Mouse (Mus musculus): Measurements from ENCODE around the gene Cox16. TPM values are rescaled to one million over a fixed set of nuclear protein-coding genes. Genes with fewer than 3 reads are reported as not detected.
"Not testable (repeated sequence)": the region's sequence is repeated elsewhere in the genome, so short reads cannot be mapped to it uniquely, and the experiment has no call there.

Cox16 gene
- 183 and 192 TPM in 2 replicates for polyA plus RNA-seq (2015; fragmentation: Nextera tagmentation; extraction: Ambion mirVana)

DNA sequence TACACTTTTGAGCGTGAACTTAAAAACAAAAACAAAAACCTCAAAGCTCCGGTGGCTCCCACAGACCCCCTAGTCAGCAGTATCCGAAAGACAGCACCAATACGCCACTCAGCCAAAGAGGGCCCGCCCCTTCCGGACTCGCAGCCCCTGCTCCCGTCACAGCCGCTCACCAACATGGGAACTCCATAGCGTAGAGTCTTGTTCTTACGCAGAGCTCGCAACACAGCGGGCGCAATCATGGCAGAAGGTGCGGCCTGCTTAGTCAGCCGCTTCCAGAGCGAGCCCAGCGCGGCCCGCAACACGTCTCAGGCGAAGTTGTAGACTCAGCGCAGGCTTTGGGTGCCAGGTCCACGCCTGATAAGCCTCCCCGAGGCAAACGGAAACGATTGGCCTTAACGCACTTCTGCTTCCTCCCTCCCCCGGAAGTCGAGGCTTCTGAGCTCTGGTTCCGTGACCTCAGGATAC lies at the start of gene Cox16:
Gene Cox16 (minus strand): TSS at position 401 of the 465 bp plus-strand sequence.
- peak within 1 kb of the TSS; percentile 78 for H3K9ac ChIP-seq (ENCODE audit: low read length)
- TF ChIP-seq CTCF (IDR thresholded peaks at IDR 0.05; ENCODE audit: low read depth) (no peak), EP300 (optimal IDR thresholded peaks at IDR 0.05) (no peak)
- WGBS = 0% methylated on average over 31 of the region's 31 CpGs
- peak within 1 kb of the TSS; percentile 59 for H3K4me2 ChIP-seq (replicated peaks; ENCODE audit: low read depth)
- peak within 1 kb of the TSS; percentile 96 for H3K27ac ChIP-seq (replicated peaks)
- H3K4me3 ChIP-seq (ENCODE audit: low read depth, low read length) = peak within 1 kb of the TSS; percentile 69
- H3K27me3 ChIP-seq (ENCODE audit: control insufficient read depth, insufficient read depth, low read length) = no peaks in the 10 kb centered on the region
- H3K9me3 ChIP-seq (ENCODE audit: control insufficient read depth, low read length) = no peaks in the 10 kb centered on the region
- no peaks in the 10 kb centered on the region for H3K36me3 ChIP-seq (ENCODE audit: control insufficient read depth, insufficient read depth, low read length)
- ATAC-seq (ENCODE audit: low FRiP score, low TSS enrichment) (peak; percentile 97), DNase-seq (ENCODE audit: low spot score) (peak; percentile 89)
- no peaks in the 10 kb centered on the region for H3K4me1 ChIP-seq (replicated peaks; ENCODE audit: control insufficient read depth, insufficient read depth)

- ATAC-seq (ENCODE audit: low FRiP score, low TSS enrichment) (peak; percentile 33; the same call in 1 of the 2 replicates), DNase-seq (ENCODE audit: low spot score) (no peak)
- Histone ChIP-seq H3K4me2 (replicated peaks; ENCODE audit: low read depth) (peak overlapping the region; percentile 72), H3K9me3 (ENCODE audit: control insufficient read depth, low read length) (no peaks in the 10 kb centered on the region), H3K27ac (replicated peaks) (no peak overlapping the region; the same call in 1 of the 2 replicates), H3K27me3 (ENCODE audit: control insufficient read depth, insufficient read depth, low read length) (no peaks in the 10 kb centered on the region), H3K4me3 (ENCODE audit: low read depth, low read length) (peak overlapping the region; percentile 67), H3K36me3 (ENCODE audit: control insufficient read depth, insufficient read depth, low read length) (no peaks in the 10 kb centered on the region), H3K4me1 (replicated peaks; ENCODE audit: control insufficient read depth, insufficient read depth) (no peaks in the 10 kb centered on the region), H3K9ac (ENCODE audit: low read length) (peak overlapping the region; percentile 79)
- WGBS = 37% methylated on average over 4 of the region's 4 CpGs
- TF ChIP-seq EP300 (optimal IDR thresholded peaks at IDR 0.05) = no peak
- no peak for TF ChIP-seq CTCF (IDR thresholded peaks at IDR 0.05; ENCODE audit: low read depth)
These were observed 48.1 kb upstream of the Cox16 start for GRCm38 (mm10) chr12:81533029-81533419.

- no peaks in the 10 kb centered on the region for H3K9me3 ChIP-seq (ENCODE audit: control insufficient read depth, low read length)
- peak within 1 kb of the TSS; percentile 79 for H3K9ac ChIP-seq (ENCODE audit: low read length)
- no peaks in the 10 kb centered on the region for H3K27me3 ChIP-seq (ENCODE audit: control insufficient read depth, insufficient read depth, low read length)
- peak within 1 kb of the TSS; percentile 72 for H3K4me2 ChIP-seq (replicated peaks; ENCODE audit: low read depth)
- H3K36me3 ChIP-seq (ENCODE audit: control insufficient read depth, insufficient read depth, low read length) = no peaks in the 10 kb centered on the region
- H3K27ac ChIP-seq (replicated peaks) = peak within 1 kb of the TSS; percentile 75
- DNase-seq (ENCODE audit: low spot score) (peak; percentile 89), ATAC-seq (ENCODE audit: low FRiP score, low TSS enrichment) (peak; percentile 90)
- no peak for TF ChIP-seq CTCF (IDR thresholded peaks at IDR 0.05; ENCODE audit: low read depth)
- no peak for TF ChIP-seq EP300 (optimal IDR thresholded peaks at IDR 0.05)
- no peaks in the 10 kb centered on the region for H3K4me1 ChIP-seq (replicated peaks; ENCODE audit: control insufficient read depth, insufficient read depth)
- WGBS = under 1% methylated on average over 46 of the region's 46 CpGs
- H3K4me3 ChIP-seq (ENCODE audit: low read depth, low read length) = peak within 1 kb of the TSS; percentile 67
These were observed 47.5 kb upstream of the Cox16 start, which contains the start of the genes Gm20498 and Synj2bp for GRCm38 (mm10) chr12:81532316-81533028. Gm20498 (minus strand) TSS chr12:81532905. Synj2bp (minus strand) TSS chr12:81532911.

DNA sequence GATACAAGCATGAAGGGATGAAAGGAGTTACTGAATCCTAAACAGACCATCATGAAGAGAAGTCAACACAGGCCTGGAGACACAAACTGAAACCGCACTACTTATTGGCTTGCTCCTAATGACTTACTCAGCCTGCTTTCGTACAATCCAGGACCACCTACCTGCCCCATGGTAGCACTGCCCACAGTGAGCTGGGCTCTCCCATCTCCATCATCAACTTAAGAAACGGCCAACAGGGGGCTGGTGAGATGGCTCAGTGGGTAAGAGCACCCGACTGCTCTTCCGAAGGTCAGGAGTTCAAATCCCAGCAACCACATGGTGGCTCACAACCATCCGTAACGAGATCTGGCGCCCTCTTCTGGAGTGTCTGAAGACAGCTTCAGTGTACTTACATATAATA lies 45.7 kb upstream of the Cox16 start:
- not testable (repeated sequence) for H3K4me3 ChIP-seq (ENCODE audit: low read depth, low read length); H3K27ac ChIP-seq (replicated peaks); H3K9me3 ChIP-seq (ENCODE audit: control insufficient read depth, low read length); H3K4me1 ChIP-seq (replicated peaks; ENCODE audit: control insufficient read depth, insufficient read depth); H3K9ac ChIP-seq (ENCODE audit: low read length); H3K36me3 ChIP-seq (ENCODE audit: control insufficient read depth, insufficient read depth, low read length); H3K27me3 ChIP-seq (ENCODE audit: control insufficient read depth, insufficient read depth, low read length); ATAC-seq (ENCODE audit: low FRiP score, low TSS enrichment); DNase-seq (ENCODE audit: low spot score); H3K4me2 ChIP-seq (replicated peaks; ENCODE audit: low read depth)
- TF ChIP-seq CTCF (IDR thresholded peaks at IDR 0.05; ENCODE audit: low read depth) = peak; percentile 13; the same call in 1 of the 2 replicates
- WGBS = 72% methylated on average over 8 of the region's 8 CpGs

GRCm38 (mm10) chr12:81496906-81497305 lies 12.0 kb upstream of the Cox16 start:
- H3K36me3 ChIP-seq (ENCODE audit: control insufficient read depth, insufficient read depth, low read length); H3K4me2 ChIP-seq (replicated peaks; ENCODE audit: low read depth); H3K27ac ChIP-seq (replicated peaks); H3K4me1 ChIP-seq (replicated peaks; ENCODE audit: control insufficient read depth, insufficient read depth); DNase-seq (ENCODE audit: low spot score); H3K9ac ChIP-seq (ENCODE audit: low read length); H3K9me3 ChIP-seq (ENCODE audit: control insufficient read depth, low read length); H3K4me3 ChIP-seq (ENCODE audit: low read depth, low read length); H3K27me3 ChIP-seq (ENCODE audit: control insufficient read depth, insufficient read depth, low read length); ATAC-seq (ENCODE audit: low FRiP score, low TSS enrichment): not testable (repeated sequence)
- 97% methylated on average over 9 of the region's 9 CpGs for WGBS

DNA sequence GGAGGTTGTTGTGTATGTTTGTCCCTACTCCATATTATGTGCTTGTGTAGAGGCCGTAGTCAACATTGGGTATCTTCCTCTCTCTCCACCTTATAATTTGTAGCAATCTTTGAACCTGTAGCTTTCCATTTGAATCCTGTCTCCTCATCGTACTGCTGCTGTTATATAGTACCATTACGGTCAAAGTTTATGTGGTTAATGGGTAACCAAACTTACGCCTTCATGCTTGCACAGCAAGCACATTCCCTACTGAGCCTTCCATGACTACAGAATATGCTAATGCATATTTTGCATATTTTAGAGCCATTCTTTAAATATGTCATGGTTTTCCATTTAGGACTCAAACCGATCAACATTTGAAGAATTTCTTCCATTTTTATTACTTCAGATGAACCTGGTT lies 5.6 kb upstream of the Cox16 start:
- TF ChIP-seq CTCF (IDR thresholded peaks at IDR 0.05; ENCODE audit: low read depth) (no peak), EP300 (optimal IDR thresholded peaks at IDR 0.05) (no peak)
- Histone ChIP-seq H3K9me3 (ENCODE audit: control insufficient read depth, low read length) (no peaks in the 10 kb centered on the region), H3K4me1 (replicated peaks; ENCODE audit: control insufficient read depth, insufficient read depth) (no peaks in the 10 kb centered on the region), H3K27ac (replicated peaks) (no peak overlapping the region), H3K4me2 (replicated peaks; ENCODE audit: low read depth) (no peak overlapping the region), H3K9ac (ENCODE audit: low read length) (no peak overlapping the region), H3K4me3 (ENCODE audit: low read depth, low read length) (no peak overlapping the region), H3K36me3 (ENCODE audit: control insufficient read depth, insufficient read depth, low read length) (no peaks in the 10 kb centered on the region), H3K27me3 (ENCODE audit: control insufficient read depth, insufficient read depth, low read length) (no peaks in the 10 kb centered on the region)
- WGBS = 88% methylated on average over 5 of the region's 5 CpGs
- ATAC-seq (ENCODE audit: low FRiP score, low TSS enrichment) (no peak), DNase-seq (ENCODE audit: low spot score) (no peak)

All from stomach, postnatal 0 days (tissue).